Comparison of ENCODE assay signal across 19 mouse cellular contexts in the genomic region with DNA sequence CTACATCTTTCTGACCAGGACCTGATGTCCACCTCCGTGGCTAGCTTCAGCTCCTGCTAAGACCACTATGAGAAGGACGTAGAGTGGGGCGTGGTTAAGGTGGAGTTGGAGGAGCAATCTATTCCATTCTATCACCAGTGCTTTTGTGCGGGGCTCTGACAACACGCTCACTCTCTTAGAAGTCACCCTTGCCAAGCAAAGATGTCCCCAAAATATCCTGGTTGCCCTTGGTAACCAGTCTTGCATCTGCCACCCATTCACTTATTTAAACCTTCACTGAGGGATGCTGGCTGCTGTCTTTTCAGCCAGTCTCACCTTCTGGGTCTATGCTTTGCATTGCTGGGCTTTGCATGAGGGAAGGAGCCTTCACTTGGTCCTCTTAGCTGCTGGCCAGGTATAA.
DNase-seq lines count a peak whose midpoint lies in the region; ATAC-seq lines count a peak whose summit lies in the region.
"Had no signal": no experiment of that assay in that cellular context is flagged by ENCODE, and none has a peak within 500 bp of the region (broad histone marks: within the 10 kb centered on the region; RNA-seq: fewer than 3 reads in every experiment).

No protein-coding gene starts in this region.

- H3K36me3 ChIP-seq in hindbrain, embryonic 14.5 days (replicated peaks; ENCODE audit: control insufficient read depth, insufficient read depth) = no peaks in the 10 kb centered on the region
- H3K36me3 ChIP-seq in liver, embryonic 12.5 days = no peaks in the 10 kb centered on the region
- H3K36me3 ChIP-seq: embryonic facial prominence, embryonic 13.5 days; heart, embryonic 13.5 days; midbrain, embryonic 13.5 days had no signal

- WGBS in hindbrain, embryonic 14.5 days = 86% methylated on average over 5 of the region's 5 CpGs
- 65% methylated on average over 5 of the region's 5 CpGs for WGBS in liver, embryonic 12.5 days (ENCODE audit: insufficient replicate concordance)

- no peak for ATAC-seq in hindbrain, embryonic 14.5 days (ENCODE audit: low FRiP score)
- no peak for ATAC-seq in liver, embryonic 12.5 days
- ATAC-seq: midbrain, embryonic 13.5 days had no signal

- no peak overlapping the region for H3K4me3 ChIP-seq in hindbrain, embryonic 14.5 days (replicated peaks; ENCODE audit: low read length)
- H3K4me3 ChIP-seq in liver, embryonic 12.5 days = no peak overlapping the region
- H3K4me3 ChIP-seq: embryonic facial prominence, embryonic 13.5 days; heart, embryonic 13.5 days; midbrain, embryonic 13.5 days; myocyte had no signal

- H3K9me3 ChIP-seq in hindbrain, embryonic 14.5 days (ENCODE audit: control insufficient read depth, low read length) = no peaks in the 10 kb centered on the region
- H3K9me3 ChIP-seq in liver, embryonic 12.5 days (replicated peaks) = peaks cover 15% of the 10 kb centered on the region; the same call in 1 of the 2 replicates
- H3K9me3 ChIP-seq: embryonic facial prominence, embryonic 13.5 days had no signal

- no peaks in the 10 kb centered on the region for H3K4me1 ChIP-seq in hindbrain, embryonic 14.5 days (replicated peaks; ENCODE audit: control insufficient read depth, insufficient read depth, low read length)
- no peaks in the 10 kb centered on the region for H3K4me1 ChIP-seq in liver, embryonic 12.5 days
- H3K4me1 ChIP-seq: embryonic facial prominence, embryonic 13.5 days; heart, embryonic 13.5 days; midbrain, embryonic 13.5 days had no signal

- intact Hi-C loops in left cerebral cortex, postnatal 4 days (cut with DNase I) = no loop called here

- no peaks in the 10 kb centered on the region for H3K27me3 ChIP-seq in hindbrain, embryonic 14.5 days (ENCODE audit: control insufficient read depth, insufficient read depth, low read length)
- no peaks in the 10 kb centered on the region for H3K27me3 ChIP-seq in liver, embryonic 12.5 days (replicated peaks)
- H3K27me3 ChIP-seq: embryonic facial prominence, embryonic 13.5 days; heart, embryonic 13.5 days; midbrain, embryonic 13.5 days had no signal

- no peak overlapping the region for H3K27ac ChIP-seq in hindbrain, embryonic 14.5 days
- H3K27ac ChIP-seq in liver, embryonic 12.5 days = no peak overlapping the region
- H3K27ac ChIP-seq: embryonic facial prominence, embryonic 13.5 days; heart, embryonic 13.5 days; liver, embryonic 14.5 days; midbrain, embryonic 13.5 days had no signal

- no peak overlapping the region for H3K4me2 ChIP-seq in hindbrain, embryonic 14.5 days (replicated peaks)
- H3K4me2 ChIP-seq in liver, embryonic 12.5 days = no peak overlapping the region
- H3K4me2 ChIP-seq: embryonic facial prominence, embryonic 13.5 days; heart, embryonic 13.5 days; midbrain, embryonic 13.5 days had no signal

- no peak overlapping the region for H3K9ac ChIP-seq in hindbrain, embryonic 14.5 days
- H3K9ac ChIP-seq in liver, embryonic 12.5 days = no peak overlapping the region
- H3K9ac ChIP-seq: embryonic facial prominence, embryonic 13.5 days; heart, embryonic 13.5 days; liver, embryonic 14.5 days; midbrain, embryonic 13.5 days had no signal

- peak; percentile 56 for DNase-seq in left cerebral cortex, adult 11 months (ENCODE audit: low spot score)
- no peak for DNase-seq in left cerebral cortex, postnatal 4 days
- DNase-seq in layer of hippocampus, postnatal 36 days = peak; percentile 9 to 14
- peak; percentile 63 to 71 for DNase-seq in right cerebral cortex, adult 2 months (ENCODE audit: low spot score in 2 of 2)
- DNase-seq in cerebellum, adult 8-10 months = no peak
- no peak for DNase-seq in urinary bladder, postnatal 10 days (ENCODE audit: low spot score)
- no peak for DNase-seq in hindbrain, embryonic 14.5 days (ENCODE audit: low spot score)
- DNase-seq: adrenal gland, postnatal 10 days; cerebellum, adult 11-12 months; heart, postnatal 4 days; kidney, adult 8-10 months; kidney, postnatal 25 days; thymus, postnatal 4 days had no signal

Comparison
In these comparisons a context has a peak if more than half of its experiments do, and no peak if none do; other contexts are left out.
1. DNase-seq: peak in left cerebral cortex, adult 11 months (single experiment), layer of hippocampus, postnatal 36 days (2 of 2) and right cerebral cortex, adult 2 months (2 of 2); none in left cerebral cortex, postnatal 4 days (single experiment), cerebellum, adult 8-10 months (single experiment), urinary bladder, postnatal 10 days (single experiment) and hindbrain, embryonic 14.5 days (single experiment).